Mouse (Mus musculus) left cerebral cortex, postnatal 25 days (tissue): Measurements from ENCODE around the gene Itpk1. TPM values are rescaled to one million over a fixed set of nuclear protein-coding genes. Genes with fewer than 3 reads are reported as not detected.

Source experiments
- DNase-seq, 2 experiments: peaks; one replicate each; pipeline ENCODE4 v3.0.0; 2022; ENCODE audit warnings: low spot score in 2 of 2, mixed read lengths in 1 of 2
- intact Hi-C: fragments of 180-260 bp; cut with DNase I; formaldehyde crosslinking; loops from one replicate; pipeline ENCODE4 v1.15.1; 2025
- total RNA-seq, 2 experiments: library from RNA; stranded (reverse); gene quantifications; 2 replicates each; pipeline ENCODE4 v1.2.3; 2021

Gene Itpk1
- 10 to 100 TPM; 63.9 to 70.2 TPM for total RNA-seq

- intact Hi-C loops, result loop anchor here (2.0 kb wide), 2 partner anchors 52 to 126 kb away; no protein-coding TSS in a partner anchor
- peak in 1 of 2 experiments; percentile 45 for DNase-seq
Observed at GRCm38 (mm10) chr12:102704457-102705198, at the start of gene Itpk1. Itpk1 (minus strand) TSS chr12:102704930.

- no peak for DNase-seq
- intact Hi-C loops, result loop anchor here (10.0 kb wide), 1 partner anchor 773 kb away; the partner anchor contains the start of gene Cpsf2
Observed at GRCm38 (mm10) chr12:102748256-102748655, 43.5 kb upstream of the Itpk1 start.

GRCm38 (mm10) chr12:102744839-102745238, 40.1 kb upstream of the Itpk1 start:
- intact Hi-C loops, result loop anchor here (10.0 kb wide), 1 partner anchor 770 kb away; the partner anchor contains the start of gene Cpsf2
- DNase-seq, result no peak

- peak; percentile 93 to 94 for DNase-seq
- intact Hi-C loops, result loop anchor here (2.0 to 10.0 kb wide), 2 partner anchors 13 to 769 kb away; partner anchors contain the start of genes Cpsf2, Gm28051, Gon7 and Ubr7
Observed at GRCm38 (mm10) chr12:102743589-102744574, 39.2 kb upstream of the Itpk1 start, which contains the start of the genes Moap1 and Tmem251. Moap1 (minus strand) TSS chr12:102743661. Tmem251 (plus strand) TSS chr12:102743762.

GRCm38 (mm10) chr12:102743036-102743588, 38.4 kb upstream of the Itpk1 start:
- peak in 1 of 2 experiments; percentile 57 for DNase-seq
- intact Hi-C loops, result loop anchor here (2.0 to 10.0 kb wide), 2 partner anchors 14 to 768 kb away; partner anchors contain the start of genes Cpsf2, Gm28051, Gon7 and Ubr7

- DNase-seq, result no peak
- intact Hi-C loops, result loop anchor here (2.0 to 10.0 kb wide), 2 partner anchors 15 to 767 kb away; partner anchors contain the start of genes Cpsf2, Gm28051, Gon7 and Ubr7
Observed at GRCm38 (mm10) chr12:102742056-102742455, 37.3 kb upstream of the Itpk1 start.

- intact Hi-C loops, result loop anchor here (10.0 kb wide), 1 partner anchor 765 kb away; the partner anchor contains the start of gene Cpsf2
- no peak for DNase-seq
Observed at GRCm38 (mm10) chr12:102740285-102740684, 35.6 kb upstream of the Itpk1 start.

GRCm38 (mm10) chr12:102739096-102739495, 34.4 kb upstream of the Itpk1 start:
- intact Hi-C loops, result no loop called here
- DNase-seq, result no peak

- peak in 1 of 2 experiments; percentile 47 for DNase-seq
- intact Hi-C loops, result no loop called here
Observed at GRCm38 (mm10) chr12:102733381-102733780, 28.7 kb upstream of the Itpk1 start.

- intact Hi-C loops, result no loop called here
- DNase-seq, result peak in 1 of 2 experiments; percentile 42
Observed at GRCm38 (mm10) chr12:102730798-102731619, 26.3 kb upstream of the Itpk1 start.

- intact Hi-C loops, result no loop called here
- DNase-seq, result peak; percentile 60 to 81
Observed at GRCm38 (mm10) chr12:102729855-102730797, 25.4 kb upstream of the Itpk1 start.

- peak in 1 of 2 experiments; percentile 29 for DNase-seq
- intact Hi-C loops, result no loop called here
Observed at GRCm38 (mm10) chr12:102725761-102726175, 21.0 kb upstream of the Itpk1 start.

- intact Hi-C loops, result no loop called here
Observed at GRCm38 (mm10) chr12:102725146-102725545, 20.4 kb upstream of the Itpk1 start.

GRCm38 (mm10) chr12:102723861-102724260, 19.1 kb upstream of the Itpk1 start:
- intact Hi-C loops, result no loop called here
- DNase-seq, result peak in 1 of 2 experiments; percentile 89

More at GRCm38 (mm10) chr12:102725146-102725545, 20.4 kb upstream of the Itpk1 start:
- no peak for DNase-seq

GRCm38 (mm10) chr12:102722966-102723365, 18.2 kb upstream of the Itpk1 start:
- intact Hi-C loops, result no loop called here
- no peak for DNase-seq

- intact Hi-C loops, result no loop called here
- no peak for DNase-seq
Observed at GRCm38 (mm10) chr12:102722451-102722850, 17.7 kb upstream of the Itpk1 start.
